Mouse (Mus musculus) erythroblast, embryonic 14.5 days (primary cell): Measurements from ENCODE around the gene Grin3b.

Experiments used
- GATA1 ChIP-seq: IDR thresholded peaks from 2 replicates; pipeline ENCODE4 v1.6.1; 2012; ENCODE audit warnings: low read length, inconsistent platforms, mixed read lengths
- TAL1 ChIP-seq: IDR thresholded peaks from 3 replicates; pipeline ENCODE4 v1.6.1; 2012; ENCODE audit warnings: low read length, inconsistent platforms, mixed read lengths

DNA sequence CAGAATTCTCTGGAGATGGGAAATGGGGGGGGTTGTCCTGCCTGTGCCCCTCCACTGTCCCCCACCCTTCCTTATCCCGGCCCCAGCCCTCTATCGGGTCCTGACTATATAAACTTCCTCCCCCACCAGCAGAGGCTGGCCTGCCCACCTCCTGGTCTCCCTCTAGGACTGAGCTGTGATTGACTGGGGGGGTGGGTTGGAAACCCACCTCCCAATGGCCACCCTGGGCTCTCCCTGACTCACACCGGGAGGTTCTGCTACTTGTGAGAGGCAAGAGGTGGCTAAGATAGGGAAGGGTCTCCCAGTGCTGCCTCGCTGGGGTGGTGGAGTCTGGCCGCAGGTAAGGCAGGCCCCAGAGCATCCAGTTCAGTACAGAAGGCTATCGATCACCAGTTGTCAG is 23.0 kb upstream of the Grin3b start:
- TF ChIP-seq GATA1 (no peak), TAL1 (no peak)
